Mouse (Mus musculus) heart, adult 2 months (tissue): ENCODE results near the gene Upk3a. TPM values are rescaled to one million over a fixed set of nuclear protein-coding genes. Genes with fewer than 3 reads are reported as not detected.

Experiments
- DNase-seq, 2 experiments: peaks; one replicate each; pipeline ENCODE4 v3.0.0; 2021
- H3K27ac ChIP-seq: fragments of 200-600 bp; 2 replicates; pipeline ENCODE4 v1.8.1; 2022
- H3K27me3 ChIP-seq: fragments of 200-500 bp; 2 replicates; pipeline ENCODE4 v1.6.1; 2012; ENCODE audit warnings: mild to moderate bottlenecking, low read length, inconsistent platforms, mixed read lengths; ENCODE audit not compliant: control insufficient read depth, insufficient read depth
- H3K36me3 ChIP-seq: fragments of 200-500 bp; 2 replicates; pipeline ENCODE4 v1.6.1; 2012; ENCODE audit warnings: low read length, inconsistent platforms; ENCODE audit not compliant: control insufficient read depth, insufficient read depth
- H3K4me1 ChIP-seq: fragments of 200-500 bp; 2 replicates; pipeline ENCODE4 v1.6.1; 2011; ENCODE audit warnings: low read length; ENCODE audit not compliant: control insufficient read depth, insufficient read depth
- H3K4me3 ChIP-seq: fragments of 200-600 bp; 2 replicates; pipeline ENCODE4 v1.8.1; 2022
- H3K79me2 ChIP-seq: fragments of 200-500 bp; replicated peaks from 2 replicates; pipeline ENCODE4 v1.6.1; 2012; ENCODE audit warnings: mild to moderate bottlenecking, inconsistent platforms, low read length, moderate library complexity, mixed read lengths; ENCODE audit not compliant: control insufficient read depth, insufficient read depth
- H3K9ac ChIP-seq: fragments of 200-500 bp; 2 replicates; pipeline ENCODE4 v1.6.1; 2012; ENCODE audit warnings: low read depth, mild to moderate bottlenecking, control low read depth, inconsistent platforms, low read length, mixed read lengths
- CTCF ChIP-seq: fragments of 200-600 bp; IDR thresholded peaks from 2 replicates; pipeline ENCODE4 v1.8.1; 2022; ENCODE audit warnings: antibody characterized with exemption, mild to moderate bottlenecking, moderate library complexity
- EP300 ChIP-seq: fragments of 200-500 bp; IDR thresholded peaks from 2 replicates; pipeline ENCODE4 v1.6.1; 2011; ENCODE audit warnings: low read depth, low read length, control low read depth; ENCODE audit not compliant: insufficient read depth
- POLR2A ChIP-seq: fragments of 200-500 bp; IDR thresholded peaks from 2 replicates; pipeline ENCODE4 v1.6.1; 2011; ENCODE audit warnings: mild to moderate bottlenecking, low read depth, low read length, control low read depth; ENCODE audit not compliant: insufficient read depth
- WGBS: fragments of 180-500 bp; shearing (Covaris S2); methylation state at CpG from one replicate; pipeline ENCODE4 v1.1.7; 2018; 5-methylcytosine and 5-hydroxymethylcytosine counted together
- intact Hi-C: fragments of 180-260 bp; cut with DNase I; formaldehyde crosslinking; loops from one replicate; pipeline ENCODE4 v1.15.1; 2025
- polyA plus RNA-seq: library from polyadenylated mRNA; depleted of rRNA; stranded (reverse); fragments of >200 nt; gene quantifications from 2 replicates; pipeline ENCODE4 v1.2.3, GENCODE M21; 2012
- total RNA-seq, 2 experiments: library from RNA; stranded (reverse); gene quantifications; 2 replicates each; pipeline ENCODE4 v1.2.3; 2021

Upk3a gene
- total and polyA plus RNA-seq, 3 experiments, result 0.39 TPM; not detected in 2

- TF ChIP-seq CTCF (no peak), POLR2A (no peak), EP300 (no peak)
- Histone ChIP-seq H3K36me3 (no peaks in the 10 kb centered on the region), H3K27me3 (no peaks in the 10 kb centered on the region), H3K9ac (no peak overlapping the region), H3K4me1 (peaks cover 11% of the 10 kb centered on the region), H3K79me2 (peaks cover 12% of the 10 kb centered on the region), H3K4me3 (no peak overlapping the region), H3K27ac (no peak overlapping the region)
- intact Hi-C loops, result no loop called here
- DNase-seq, result no peak
- WGBS, result 82% methylated on average over 3 of the region's 3 CpGs
These were observed 34.1 kb upstream of the Upk3a start for GRCm38 (mm10) chr15:84982888-84983287.

- 59% methylated on average over 7 of the region's 7 CpGs for WGBS
- TF ChIP-seq CTCF, result no peak
- no peak for TF ChIP-seq EP300
- TF ChIP-seq POLR2A, result no peak
- DNase-seq, result no peak
- intact Hi-C loops, result no loop called here
- H3K4me3 ChIP-seq, result no peak overlapping the region
- peaks cover 10% of the 10 kb centered on the region for H3K79me2 ChIP-seq
- no peak overlapping the region for H3K9ac ChIP-seq
- peaks cover 14% of the 10 kb centered on the region for H3K4me1 ChIP-seq
- no peaks in the 10 kb centered on the region for H3K27me3 ChIP-seq
- no peaks in the 10 kb centered on the region for H3K36me3 ChIP-seq
- H3K27ac ChIP-seq, result no peak overlapping the region
These were observed 33.2 kb upstream of the Upk3a start for GRCm38 (mm10) chr15:84983721-84984120.

DNA sequence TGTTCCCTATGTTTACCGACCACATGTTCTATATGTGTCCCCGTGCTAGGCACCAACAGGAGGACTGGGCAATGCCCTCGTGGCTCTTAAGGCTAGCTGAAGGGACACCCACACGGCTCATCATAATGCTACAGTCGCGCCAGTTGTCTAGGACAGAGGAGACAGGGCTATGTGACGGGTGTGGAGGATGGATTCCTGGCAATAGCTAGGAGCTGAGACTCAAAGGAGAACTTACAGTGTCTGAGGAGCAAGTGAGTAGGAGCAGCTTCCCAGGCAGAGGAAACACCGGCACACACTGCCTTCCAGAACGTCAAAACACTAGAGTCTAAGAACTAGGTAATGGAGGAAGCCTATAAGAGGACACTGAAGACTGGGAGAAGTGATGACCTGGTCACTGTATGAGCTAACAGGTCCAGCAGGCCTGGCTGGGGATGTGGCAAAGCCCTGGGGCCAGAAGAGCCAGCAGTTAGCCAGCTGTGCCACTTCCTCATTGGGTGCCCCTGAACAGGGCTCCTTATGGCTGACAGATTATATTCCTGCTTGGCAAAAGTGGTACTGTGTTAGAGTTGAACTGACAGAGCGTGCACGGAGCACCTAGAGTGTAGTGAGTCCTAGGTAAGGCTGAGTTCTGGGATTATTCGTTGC lies 31.3 kb upstream of the Upk3a start:
- intact Hi-C loops, result loop anchor here (2.0 to 5.0 kb wide), 3 partner anchors 43 to 133 kb away; partner anchors contain the start of gene Nup50
- H3K4me3 ChIP-seq, result no peak overlapping the region

DNA sequence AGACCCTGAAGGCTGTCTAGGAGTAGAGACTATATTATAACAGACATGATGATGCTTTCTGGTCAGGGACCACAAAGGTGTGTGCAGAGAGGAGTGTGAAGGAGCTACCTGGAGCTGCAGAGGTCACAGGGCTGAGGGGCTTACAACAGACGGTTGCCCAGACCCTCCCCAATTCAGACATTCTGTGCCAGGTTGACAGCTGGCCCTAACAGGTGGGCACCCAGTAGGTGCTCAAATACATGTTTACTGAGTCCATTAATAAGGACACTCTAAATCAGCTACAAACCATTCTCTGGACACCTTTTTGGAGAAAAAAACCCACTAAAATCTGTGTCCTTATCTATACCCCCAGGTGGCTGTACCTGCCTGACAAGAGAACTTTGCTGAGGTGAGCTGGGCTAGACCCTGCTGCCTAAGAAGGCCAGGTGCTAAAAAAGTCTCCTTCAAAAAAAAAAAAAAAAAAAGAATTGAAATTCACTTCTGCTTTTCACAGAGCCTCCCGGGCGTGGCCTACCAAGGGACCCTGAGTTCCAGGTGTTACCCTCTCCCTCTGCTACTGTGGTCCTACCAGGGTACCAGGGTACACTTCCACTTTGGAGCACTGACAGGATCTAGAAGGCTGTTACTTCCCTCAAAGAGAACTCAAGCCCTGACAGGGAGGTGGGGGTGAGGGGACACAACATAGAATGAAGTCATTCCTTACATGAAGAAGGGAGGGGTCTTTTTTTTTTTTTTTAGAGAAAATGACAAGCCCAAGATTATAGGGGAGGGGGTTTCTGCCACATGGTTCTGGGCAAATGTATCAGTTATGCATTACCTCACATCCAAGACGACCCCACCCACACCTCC lies 30.5 kb upstream of the Upk3a start:
- H3K4me3 ChIP-seq, result no peak overlapping the region; the same call in 1 of the 2 replicates
- H3K27ac ChIP-seq, result no peak overlapping the region
- no peak for DNase-seq
- peaks cover 14% of the 10 kb centered on the region for H3K4me1 ChIP-seq
- no peaks in the 10 kb centered on the region for H3K36me3 ChIP-seq
- peak overlapping the region; percentile 13; the same call in 1 of the 2 replicates for H3K9ac ChIP-seq
- TF ChIP-seq POLR2A, result no peak
- TF ChIP-seq EP300, result no peak
- TF ChIP-seq CTCF, result no peak
- H3K79me2 ChIP-seq, result peaks cover 4% of the 10 kb centered on the region
- intact Hi-C loops, result loop anchor here (2.0 to 5.0 kb wide), 3 partner anchors 44 to 134 kb away; partner anchors contain the start of gene Nup50
- 63% methylated on average over 4 of the region's 4 CpGs for WGBS
- no peaks in the 10 kb centered on the region for H3K27me3 ChIP-seq

More for the DNA sequence above, 31.3 kb upstream of the Upk3a start:
- peak in 1 of 2 experiments; percentile 27 for DNase-seq
- Histone ChIP-seq H3K36me3 (no peaks in the 10 kb centered on the region), H3K79me2 (peaks cover 4% of the 10 kb centered on the region), H3K9ac (no peak overlapping the region), H3K27me3 (no peaks in the 10 kb centered on the region), H3K27ac (no peak overlapping the region), H3K4me1 (peaks cover 14% of the 10 kb centered on the region)
- TF ChIP-seq POLR2A, result no peak
- TF ChIP-seq CTCF, result no peak
- TF ChIP-seq EP300, result no peak
- 88% methylated on average over 12 of the region's 12 CpGs for WGBS

DNA sequence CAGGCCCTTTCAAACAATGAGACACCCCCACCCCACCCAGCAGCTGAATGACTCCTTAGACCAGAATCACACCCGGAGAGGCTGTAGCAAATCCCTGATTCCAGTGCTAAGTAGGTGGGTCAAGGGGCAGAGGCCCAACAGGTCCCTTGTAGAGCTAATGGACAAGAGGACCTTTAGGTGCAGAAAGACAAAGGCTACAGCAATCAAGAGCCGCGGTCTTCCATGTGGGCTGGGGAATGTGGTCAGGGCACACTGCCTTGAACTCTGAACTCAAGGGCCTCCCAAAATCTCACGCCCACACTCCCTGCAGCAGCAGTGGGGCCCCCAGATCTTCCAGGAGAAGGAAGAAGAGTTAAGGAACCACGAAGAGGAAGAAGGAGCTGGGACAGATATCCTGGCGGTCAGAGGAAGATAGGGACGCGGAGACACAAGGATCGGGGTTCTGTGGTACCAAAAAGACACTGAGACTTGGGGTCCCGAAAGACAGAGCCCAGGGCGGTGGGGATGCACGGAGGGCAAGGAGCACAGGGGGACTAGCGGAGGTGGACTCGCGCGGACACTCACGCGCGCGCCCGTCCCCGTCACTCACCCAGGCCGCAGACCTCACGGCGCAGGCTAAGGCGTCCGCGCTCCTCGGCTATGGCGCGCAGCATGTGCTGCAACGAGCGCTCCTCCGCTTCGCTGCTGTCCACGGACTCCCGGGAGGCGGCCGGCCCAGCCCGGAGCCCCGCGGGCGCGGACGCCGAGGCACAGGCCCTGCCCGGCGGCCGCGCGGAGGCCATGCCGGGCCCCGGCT lies 29.7 kb upstream of the Upk3a start:
- Histone ChIP-seq H3K27ac (peak overlapping the region; percentile 81), H3K9ac (peak overlapping the region; percentile 89), H3K4me1 (peaks cover 9% of the 10 kb centered on the region), H3K36me3 (no peaks in the 10 kb centered on the region), H3K27me3 (no peaks in the 10 kb centered on the region), H3K79me2 (peaks cover 4% of the 10 kb centered on the region), H3K4me3 (peak overlapping the region; percentile 81)
- TF ChIP-seq POLR2A (no peak), CTCF (no peak), EP300 (no peak)
- peak in 1 of 2 experiments; percentile 74 for DNase-seq
- under 1% methylated on average over 53 of the region's 53 CpGs for WGBS
- intact Hi-C loops, result loop anchor here (2.0 to 5.0 kb wide), 3 partner anchors 45 to 135 kb away; partner anchors contain the start of gene Nup50
